Mouse (Mus musculus): ENCODE measurements around the gene 2010003K11Rik. TPM values are rescaled to one million over a fixed set of nuclear protein-coding genes. Genes with fewer than 3 reads are reported as not detected.

The 2010003K11Rik gene
- polyA plus RNA-seq, 1 experiment from 2014 or later = not detected

Other genes starting within 250 kb of the 2010003K11Rik start
- gene Ssh3, start 229.4 kb downstream of the 2010003K11Rik start, polyA plus RNA-seq (2014; fragmentation: Nextera tagmentation; extraction: Ambion mirVana) = 26.5 and 27.9 TPM in 2 replicates
- gene Ankrd13d, start 215.4 kb downstream of the 2010003K11Rik start, polyA plus RNA-seq (2014; fragmentation: Nextera tagmentation; extraction: Ambion mirVana) = 10.4 and 13.0 TPM in 2 replicates
- 18.1 and 18.7 TPM in 2 replicates for gene Grk2, start 192.4 kb downstream of the 2010003K11Rik start, polyA plus RNA-seq (2014; fragmentation: Nextera tagmentation; extraction: Ambion mirVana)
- 56.4 and 58.2 TPM in 2 replicates for gene Kdm2a, start 100.3 kb downstream of the 2010003K11Rik start, polyA plus RNA-seq (2014; fragmentation: Nextera tagmentation; extraction: Ambion mirVana)
- 29.1 and 43.7 TPM in 2 replicates for gene Rhod, start 59.2 kb downstream of the 2010003K11Rik start, polyA plus RNA-seq (2014; fragmentation: Nextera tagmentation; extraction: Ambion mirVana)
- gene Syt12, start 21.1 kb downstream of the 2010003K11Rik start, polyA plus RNA-seq (2014; fragmentation: Nextera tagmentation; extraction: Ambion mirVana) = 0.41 and 0.50 TPM in 2 replicates
- gene Pcx, start 11.9 kb upstream of the 2010003K11Rik start, polyA plus RNA-seq (2014; fragmentation: Nextera tagmentation; extraction: Ambion mirVana) = 11.4 and 12.7 TPM in 2 replicates
- 8.3 and 11.3 TPM in 2 replicates for gene Lrfn4, start 117.1 kb upstream of the 2010003K11Rik start, polyA plus RNA-seq (2014; fragmentation: Nextera tagmentation; extraction: Ambion mirVana)
- 62.2 and 69.6 TPM in 2 replicates for gene Rce1, start 127.1 kb upstream of the 2010003K11Rik start, polyA plus RNA-seq (2014; fragmentation: Nextera tagmentation; extraction: Ambion mirVana)
- 3.0 and 6.4 TPM in 2 replicates for gene Gm960, start 200.1 kb upstream of the 2010003K11Rik start, polyA plus RNA-seq (2014; fragmentation: Nextera tagmentation; extraction: Ambion mirVana)
- gene Sptbn2, start 212.6 kb upstream of the 2010003K11Rik start, polyA plus RNA-seq (2014; fragmentation: Nextera tagmentation; extraction: Ambion mirVana) = 3.7 and 3.9 TPM in 2 replicates